Mouse (Mus musculus) midbrain, postnatal 0 days (tissue): ENCODE results near the gene Piezo1. TPM values are rescaled to one million over a fixed set of nuclear protein-coding genes. Genes with fewer than 3 reads are reported as not detected.

ENCODE experiments used
- ATAC-seq: fragments of 200-750 bp; cut with Nextera tagmentation; 2 replicates; pipeline ENCODE4 v1.8.0; 2017; ENCODE audit warnings: moderate number of reproducible peaks, mild to moderate bottlenecking, moderate TSS enrichment, moderate library complexity; ENCODE audit not compliant: low FRiP score
- DNase-seq: peaks from one replicate; pipeline ENCODE4 v3.0.0-alpha.2; 2015; ENCODE audit warnings: low spot score
- H3K27ac ChIP-seq: fragments of 300-500 bp; sonication (generic); 2 replicates; pipeline ENCODE4 v1.5.1; 2014; ENCODE audit warnings: low read depth, mild to moderate bottlenecking, low read length, mixed read lengths
- H3K27me3 ChIP-seq: fragments of 300-500 bp; sonication (generic); 2 replicates; pipeline ENCODE4 v1.6.1; 2014; ENCODE audit warnings: low read length, control low read depth, mixed read lengths; ENCODE audit not compliant: insufficient read depth
- H3K36me3 ChIP-seq: fragments of 300-500 bp; sonication (generic); 2 replicates; pipeline ENCODE4 v1.6.1; 2014; ENCODE audit warnings: low read length, control low read depth, mixed read lengths; ENCODE audit not compliant: insufficient read depth
- H3K4me1 ChIP-seq: fragments of 300-500 bp; sonication (generic); 2 replicates; pipeline ENCODE4 v1.6.1; 2014; ENCODE audit warnings: mild to moderate bottlenecking, control low read depth, antibody characterized with exemption, low read length, mixed read lengths; ENCODE audit not compliant: insufficient read depth
- H3K4me2 ChIP-seq: fragments of 300-500 bp; sonication (generic); 2 replicates; pipeline ENCODE4 v1.6.1; 2014; ENCODE audit warnings: low read depth, mild to moderate bottlenecking, low read length, mixed read lengths; ENCODE audit not compliant: poor library complexity, severe bottlenecking
- H3K4me3 ChIP-seq: fragments of 300-500 bp; sonication (generic); 2 replicates; pipeline ENCODE4 v1.5.1; 2014; ENCODE audit warnings: low read depth, mild to moderate bottlenecking, low read length, moderate library complexity
- H3K9ac ChIP-seq: fragments of 300-500 bp; sonication (generic); replicated peaks from 2 replicates; pipeline ENCODE4 v1.6.1; 2014; ENCODE audit warnings: mild to moderate bottlenecking, low read length, moderate library complexity, mixed read lengths; ENCODE audit not compliant: poor library complexity, severe bottlenecking
- H3K9me3 ChIP-seq: fragments of 300-500 bp; sonication (generic); 2 replicates; pipeline ENCODE4 v1.6.1; 2016; ENCODE audit warnings: low read length, control low read depth
- CTCF ChIP-seq: IDR thresholded peaks from 2 replicates; pipeline ENCODE4 v1.5.1; 2016; ENCODE audit warnings: antibody characterized with exemption, mild to moderate bottlenecking
- WGBS: fragments of 180-500 bp; shearing (Covaris S2); extraction: QIAGEN DNeasy Blood & Tissue Kit; methylation state at CpG from one replicate; pipeline ENCODE4 v1.1.7; 2014; 5-methylcytosine and 5-hydroxymethylcytosine counted together
- polyA plus RNA-seq: library from polyadenylated mRNA; unstranded; fragments of >200 nt; fragmentation: Nextera tagmentation; extraction: Ambion mirVana; gene quantifications from 2 replicates; pipeline ENCODE4 v1.2.1, GENCODE M21; 2015
- total RNA-seq: library from RNA; depleted of rRNA; stranded (reverse); fragments of >200 nt; gene quantifications from 2 replicates; pipeline ENCODE4 v1.2.3, GENCODE M21; 2014

The Piezo1 gene
- total and polyA plus RNA-seq, 2 experiments from 2014 or later = 1.8 to 10.8 TPM

GRCm38 (mm10) chr8:122564363-122565352 lies 13.5 kb upstream of the Piezo1 start:
- no peak for TF ChIP-seq CTCF
- whole genome bisulfite sequencing = 89% methylated on average over 25 of the region's 25 CpGs
- ATAC-seq = no peak

GRCm38 (mm10) chr8:122561199-122561598 lies 10.1 kb upstream of the Piezo1 start:
- no peak overlapping the region for H3K27ac ChIP-seq
- no peak for TF ChIP-seq CTCF
- 84% methylated on average over 5 of the region's 5 CpGs for WGBS

More at GRCm38 (mm10) chr8:122564363-122565352, 13.5 kb upstream of the Piezo1 start:
- H3K27ac ChIP-seq = no peak overlapping the region
- H3K9ac ChIP-seq = no peak overlapping the region
- H3K4me1 ChIP-seq = peaks cover 15% of the 10 kb centered on the region
- no peak for DNase-seq
- H3K27me3 ChIP-seq = no peaks in the 10 kb centered on the region
- no peaks in the 10 kb centered on the region for H3K9me3 ChIP-seq
- no peaks in the 10 kb centered on the region for H3K36me3 ChIP-seq
- no peak overlapping the region for H3K4me3 ChIP-seq
- no peak overlapping the region for H3K4me2 ChIP-seq

GRCm38 (mm10) chr8:122558671-122559349 lies 7.7 kb upstream of the Piezo1 start:
- H3K27me3 ChIP-seq = no peaks in the 10 kb centered on the region
- no peak overlapping the region for H3K9ac ChIP-seq
- 17% methylated on average over 12 of the region's 12 CpGs for WGBS
- no peaks in the 10 kb centered on the region for H3K9me3 ChIP-seq
- ATAC-seq = no peak
- no peak overlapping the region for H3K27ac ChIP-seq
- H3K4me1 ChIP-seq = no peaks in the 10 kb centered on the region
- DNase-seq = no peak
- no peak overlapping the region for H3K4me3 ChIP-seq
- no peak for TF ChIP-seq CTCF
- no peak overlapping the region for H3K4me2 ChIP-seq
- H3K36me3 ChIP-seq = no peaks in the 10 kb centered on the region

More at GRCm38 (mm10) chr8:122561199-122561598, 10.1 kb upstream of the Piezo1 start:
- no peak overlapping the region for H3K4me3 ChIP-seq
- H3K27me3 ChIP-seq = no peaks in the 10 kb centered on the region
- H3K36me3 ChIP-seq = no peaks in the 10 kb centered on the region
- no peaks in the 10 kb centered on the region for H3K4me1 ChIP-seq
- DNase-seq (no peak), ATAC-seq (no peak)
- H3K9me3 ChIP-seq = no peaks in the 10 kb centered on the region
- H3K9ac ChIP-seq = no peak overlapping the region
- no peak overlapping the region for H3K4me2 ChIP-seq

GRCm38 (mm10) chr8:122557248-122558038 lies 6.3 kb upstream of the Piezo1 start:
- no peak overlapping the region for H3K9ac ChIP-seq
- 48% methylated on average over 10 of the region's 10 CpGs for WGBS
- no peak overlapping the region for H3K4me3 ChIP-seq
- no peaks in the 10 kb centered on the region for H3K4me1 ChIP-seq
- H3K4me2 ChIP-seq = no peak overlapping the region
- no peaks in the 10 kb centered on the region for H3K36me3 ChIP-seq
- H3K27me3 ChIP-seq = no peaks in the 10 kb centered on the region
- DNase-seq (no peak), ATAC-seq (no peak)
- no peak overlapping the region for H3K27ac ChIP-seq
- H3K9me3 ChIP-seq = no peaks in the 10 kb centered on the region
- TF ChIP-seq CTCF = no peak

GRCm38 (mm10) chr8:122556030-122557009 lies 5.2 kb upstream of the Piezo1 start:
- 60% methylated on average over 12 of the region's 12 CpGs for whole genome bisulfite sequencing
- Histone ChIP-seq H3K4me2 (no peak overlapping the region), H3K9ac (no peak overlapping the region), H3K4me1 (no peaks in the 10 kb centered on the region), H3K36me3 (no peaks in the 10 kb centered on the region), H3K4me3 (no peak overlapping the region), H3K9me3 (no peaks in the 10 kb centered on the region), H3K27ac (no peak overlapping the region), H3K27me3 (peaks cover 7% of the 10 kb centered on the region; the same call in 1 of the 2 replicates)
- DNase-seq (no peak), ATAC-seq (0 out of 2 replicates have a peak, but pooled peaks have one; percentile 34)
- TF ChIP-seq CTCF = no peak
